ENCODE assay signal across 1 mouse cellular context in the genomic region with DNA sequence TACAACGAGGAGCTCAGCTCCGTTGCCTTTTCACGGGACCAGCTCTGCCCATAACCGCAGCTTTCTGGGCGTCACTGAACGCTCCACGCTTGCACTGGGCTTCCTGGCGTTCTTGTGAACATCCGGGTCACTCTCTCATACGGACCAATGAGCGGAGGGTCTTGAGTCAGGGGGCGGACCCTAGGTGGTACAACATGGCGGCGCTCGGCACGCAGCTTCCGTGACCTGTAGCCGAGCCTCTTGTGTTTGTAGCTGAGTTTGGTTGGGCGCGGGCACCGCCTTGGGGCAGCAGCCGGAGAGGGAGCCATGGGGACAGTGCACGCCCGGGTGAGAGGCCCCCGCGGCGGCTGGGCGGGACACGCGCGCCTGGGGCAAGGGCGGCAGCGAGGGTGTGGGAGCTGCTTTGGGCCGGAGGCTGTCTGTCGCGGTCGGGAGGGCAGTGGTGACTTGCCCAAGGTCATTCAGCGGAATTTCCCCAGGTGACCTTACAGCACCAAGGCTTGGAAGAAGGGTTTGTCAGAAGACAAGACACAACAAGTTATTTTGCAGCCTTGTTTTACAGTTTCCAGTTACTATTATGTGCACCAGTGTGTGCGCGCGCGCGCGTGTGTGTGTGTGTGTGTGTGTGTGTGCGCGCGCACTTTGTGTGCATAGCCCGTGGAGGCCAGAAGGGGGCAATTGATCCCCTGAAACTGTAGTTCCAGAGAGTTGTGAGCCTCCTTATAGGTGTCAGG.
A peak's percentile ranks its signal among the peaks of the same experiment; 100 is the strongest.
TF ChIP-seq lines count a peak whose summit lies in the region.

A gene (plus strand): TSS at position 184 of the 734 bp plus-strand sequence.

TF ChIP-seq in CH12.LX, 34 proteins besides CTCF, POLR2A, EP300 and RAD21 (continued from another document):
- TF ChIP-seq TBP (conservative IDR thresholded peaks at IDR 0.05; ENCODE audit: low read depth, low read length) = peak; percentile 76; the same call in 1 of the 2 replicates
- TF ChIP-seq SIN3A (IDR thresholded peaks at IDR 0.05; ENCODE audit: low read length) = peak; percentile 84; the same call in 1 of the 2 replicates
- TF ChIP-seq CHD2 (IDR thresholded peaks at IDR 0.05; ENCODE audit: low read length) = peak; percentile 96
- TF ChIP-seq UBTF (IDR thresholded peaks at IDR 0.05; ENCODE audit: low read depth, low read length) = no peak
- TF ChIP-seq JUND (conservative IDR thresholded peaks at IDR 0.05; ENCODE audit: low read depth, low read length) = no peak
- peak; percentile 88 for TF ChIP-seq TCF12 (IDR thresholded peaks at IDR 0.05; ENCODE audit: low read depth, low read length)
- peak; percentile 93 for TF ChIP-seq ELF1 (IDR thresholded peaks at IDR 0.05; ENCODE audit: low read depth, low read length)
- no peak for TF ChIP-seq USF2 (conservative IDR thresholded peaks at IDR 0.05; ENCODE audit: low read depth, low read length)
- TF ChIP-seq ZMIZ1 (IDR thresholded peaks at IDR 0.05; ENCODE audit: low read depth, low read length) = peak; percentile 75; the same call in 1 of the 2 replicates
- no peak; the same call in 1 of the 2 replicates for TF ChIP-seq MEF2A (IDR thresholded peaks at IDR 0.05; ENCODE audit: borderline replicate concordance, low read depth, low read length)
- no peak for TF ChIP-seq ZNF384 (IDR thresholded peaks at IDR 0.05; ENCODE audit: low read depth, low read length)
- peak; percentile 9; the same call in 1 of the 2 replicates for TF ChIP-seq IRF4 (IDR thresholded peaks at IDR 0.05; ENCODE audit: low read depth, low read length)
- TF ChIP-seq ZKSCAN1 (IDR thresholded peaks at IDR 0.05; ENCODE audit: borderline replicate concordance, low read depth, low read length) = no peak
- TF ChIP-seq USF1 (IDR thresholded peaks at IDR 0.05; ENCODE audit: low read depth, low read length) = no peak
- 0 out of 2 replicates have a peak, but pooled peaks have one; percentile 15 for TF ChIP-seq MAFK (IDR thresholded peaks at IDR 0.05; ENCODE audit: insufficient replicate concordance, low read length)
- 0 out of 2 replicates have a peak, but pooled peaks have one; percentile 29 for TF ChIP-seq RCOR1 (conservative IDR thresholded peaks at IDR 0.05; ENCODE audit: low read depth, low read length)
- TF ChIP-seq GABPA (IDR thresholded peaks at IDR 0.05; ENCODE audit: insufficient replicate concordance, low read depth, low read length) = peak; percentile 10; the same call in 1 of the 2 replicates
- no peak for TF ChIP-seq ZC3H11A (IDR thresholded peaks at IDR 0.05; ENCODE audit: low read depth, low read length)
- TF ChIP-seq NELFE (IDR thresholded peaks at IDR 0.05; ENCODE audit: low read depth, low read length) = peak; percentile 95
- no peak for TF ChIP-seq JUN (IDR thresholded peaks at IDR 0.05; ENCODE audit: insufficient read depth, low read depth, low read length)
TF ChIP-seq in CH12.LX: peak in this region for 19.
